In the genomic region with DNA sequence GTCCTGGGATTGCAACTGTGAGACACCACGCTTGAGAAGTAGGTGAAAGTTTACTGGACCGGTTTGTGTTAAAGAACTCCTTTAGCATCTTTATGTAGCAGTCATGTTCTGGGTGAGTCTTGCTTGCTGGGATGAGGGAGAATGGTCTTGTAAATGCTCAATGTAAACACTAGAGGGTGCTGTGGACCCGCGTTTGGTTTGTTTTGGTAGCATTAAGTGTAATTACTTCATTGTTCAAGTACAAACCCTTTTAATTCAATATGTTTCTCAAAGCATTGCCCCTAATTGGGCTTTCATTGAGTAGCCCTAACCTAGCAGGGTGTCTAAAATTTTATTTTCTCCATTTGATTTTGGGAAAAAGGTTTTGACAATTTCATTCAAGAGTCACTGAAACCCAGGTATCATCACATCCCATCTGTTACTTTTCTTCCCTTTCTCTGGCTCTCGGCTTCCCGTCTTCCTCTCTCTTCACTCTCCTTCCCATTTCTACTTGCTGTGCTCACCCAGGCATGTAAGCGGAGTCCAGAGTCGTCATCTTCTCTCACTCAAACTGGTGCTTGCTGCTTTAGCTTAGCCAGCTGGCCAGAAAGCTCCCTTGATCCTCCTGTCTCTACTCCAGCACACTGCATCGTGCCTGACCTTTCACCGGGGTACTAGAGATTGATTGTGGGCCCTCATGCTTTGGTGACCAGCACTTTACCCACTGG, we compare ENCODE assay signal across 9 mouse cellular contexts. TPM values are rescaled to one million over a fixed set of nuclear protein-coding genes. Genes with fewer than 3 reads are reported as not detected.
DNase-seq lines count a peak whose midpoint lies in the region; ATAC-seq and TF ChIP-seq lines count a peak whose summit lies in the region.
"Had no signal": no experiment of that assay in that cellular context is flagged by ENCODE, and none has a peak within 500 bp of the region (broad histone marks: within the 10 kb centered on the region; RNA-seq: fewer than 3 reads in every experiment).

No protein-coding gene starts in this region.

- no peaks in the 10 kb centered on the region for H3K36me3 ChIP-seq in forebrain, postnatal 0 days (ENCODE audit: insufficient read depth)
- H3K36me3 ChIP-seq in forebrain, embryonic 12.5 days (replicated peaks): no peaks in the 10 kb centered on the region
- no peaks in the 10 kb centered on the region for H3K36me3 ChIP-seq in limb, embryonic 14.5 days (ENCODE audit: control insufficient read depth, insufficient read depth, low read length)
- H3K36me3 ChIP-seq: hindbrain, embryonic 15.5 days had no signal

- no peak for TF ChIP-seq POLR2A in limb, embryonic 14.5 days (IDR thresholded peaks at IDR 0.05; ENCODE audit: borderline replicate concordance, extremely low read depth, insufficient read depth, insufficient read length)

- no peaks in the 10 kb centered on the region for H3K4me1 ChIP-seq in forebrain, postnatal 0 days (ENCODE audit: insufficient read depth)
- peaks cover 6% of the 10 kb centered on the region; the same call in 1 of the 2 replicates for H3K4me1 ChIP-seq in forebrain, embryonic 12.5 days
- no peaks in the 10 kb centered on the region for H3K4me1 ChIP-seq in limb, embryonic 14.5 days (ENCODE audit: control insufficient read depth, insufficient read depth, low read length)

- no peaks in the 10 kb centered on the region for H3K9me3 ChIP-seq in forebrain, postnatal 0 days (ENCODE audit: low read length)
- no peaks in the 10 kb centered on the region for H3K9me3 ChIP-seq in forebrain, embryonic 12.5 days
- H3K9me3 ChIP-seq in limb, embryonic 14.5 days (ENCODE audit: control insufficient read depth, low read length): no peaks in the 10 kb centered on the region
- H3K9me3 ChIP-seq: hindbrain, embryonic 15.5 days had no signal

- H3K27me3 ChIP-seq in forebrain, postnatal 0 days (ENCODE audit: insufficient read depth, low read length): no peaks in the 10 kb centered on the region
- peaks cover 30% of the 10 kb centered on the region for H3K27me3 ChIP-seq in forebrain, embryonic 12.5 days
- no peaks in the 10 kb centered on the region for H3K27me3 ChIP-seq in limb, embryonic 14.5 days (ENCODE audit: control insufficient read depth, insufficient read depth, low read length)
- H3K27me3 ChIP-seq: hindbrain, embryonic 15.5 days had no signal

- peak; percentile 83 for TF ChIP-seq CTCF in forebrain, postnatal 0 days (IDR thresholded peaks at IDR 0.05; ENCODE audit: low read depth)

- peak; percentile 73 for DNase-seq in forebrain, postnatal 0 days
- peak; percentile 35 for DNase-seq in right cerebral cortex, postnatal 4 days
- no peak for DNase-seq in right cerebral cortex, postnatal 14 days
- peak; percentile 65 to 74 for DNase-seq in cerebellum, postnatal 10 days
- DNase-seq in limb, embryonic 14.5 days (ENCODE audit: low spot score): peak; percentile 79
- DNase-seq in telencephalon, adult 2 months (ENCODE audit: low read depth, low spot score): peak; percentile 39

- H3K4me2 ChIP-seq in forebrain, postnatal 0 days (ENCODE audit: low read depth): no peak overlapping the region
- H3K4me2 ChIP-seq in forebrain, embryonic 12.5 days: no peak overlapping the region
- no peak overlapping the region for H3K4me2 ChIP-seq in limb, embryonic 14.5 days (replicated peaks; ENCODE audit: low read depth, low read length, severe bottlenecking)
- H3K4me2 ChIP-seq: hindbrain, embryonic 15.5 days had no signal

- H3K27ac ChIP-seq in forebrain, postnatal 0 days (ENCODE audit: low read depth, low read length): no peak overlapping the region
- H3K27ac ChIP-seq in forebrain, embryonic 12.5 days: no peak overlapping the region
- H3K27ac ChIP-seq in limb, embryonic 14.5 days (replicated peaks; ENCODE audit: low read depth, low read length): no peak overlapping the region
- H3K27ac ChIP-seq: hindbrain, embryonic 15.5 days had no signal

- no peak overlapping the region for H3K4me3 ChIP-seq in forebrain, postnatal 0 days (ENCODE audit: low read depth, low read length)
- no peak overlapping the region for H3K4me3 ChIP-seq in forebrain, embryonic 12.5 days (replicated peaks)
- no peak overlapping the region for H3K4me3 ChIP-seq in limb, embryonic 14.5 days (replicated peaks; ENCODE audit: low read length)
- H3K4me3 ChIP-seq: hindbrain, embryonic 15.5 days had no signal

- H3K9ac ChIP-seq in forebrain, postnatal 0 days: no peak overlapping the region
- no peak overlapping the region for H3K9ac ChIP-seq in forebrain, embryonic 12.5 days
- no peak overlapping the region for H3K9ac ChIP-seq in limb, embryonic 14.5 days (ENCODE audit: low read depth, low read length, severe bottlenecking)
- H3K9ac ChIP-seq: hindbrain, embryonic 15.5 days had no signal

- 28% methylated on average over 10 of the region's 10 CpGs for WGBS in forebrain, postnatal 0 days
- 33% methylated on average over 10 of the region's 10 CpGs for WGBS in forebrain, embryonic 12.5 days
- 42% methylated on average over 10 of the region's 10 CpGs for WGBS in limb, embryonic 14.5 days

- no peak for ATAC-seq in forebrain, postnatal 0 days
- ATAC-seq in forebrain, embryonic 12.5 days (ENCODE audit: low FRiP score): no peak
- no peak for ATAC-seq in limb, embryonic 14.5 days (ENCODE audit: low FRiP score, low read depth)
- ATAC-seq in activated CD4-positive, CD25-positive, alpha-beta regulatory T cell, adult 4 months: no peak

RNA-seq across cellular contexts. Expression of a gene that starts 15.6 kb away (rescaled TPM):
- total RNA-seq in forebrain, postnatal 0 days (2014; rRNA removed): 13.8 and 13.9 TPM in 2 replicates
- 34.3 and 35.1 TPM in 2 replicates for polyA plus RNA-seq in forebrain, postnatal 0 days (2015; fragmentation: Nextera tagmentation; extraction: Ambion mirVana)
- 211 and 218 TPM in 2 replicates for polyA plus RNA-seq in forebrain, embryonic 12.5 days (2016; fragmentation: Nextera tagmentation; extraction: Ambion mirVana)
- polyA plus RNA-seq in limb, embryonic 14.5 days (2012; rRNA removed): 50.0 and 51.5 TPM in 2 replicates
- 38.1 and 43.2 TPM in 2 replicates for polyA plus RNA-seq in limb, embryonic 14.5 days (2014; fragmentation: Nextera tagmentation; extraction: Ambion mirVana)
- polyA plus RNA-seq in activated CD4-positive, CD25-positive, alpha-beta regulatory T cell, adult 4 months (2017; shearing (Covaris generic)): 10 to 100 TPM; 19.4 to 27.4 TPM

RNA-seq across cellular contexts. Expression of a gene that starts 37.4 kb away (rescaled TPM):
- 10.2 and 16.5 TPM in 2 replicates for total RNA-seq in forebrain, postnatal 0 days (2014; rRNA removed)
- polyA plus RNA-seq in forebrain, postnatal 0 days (2015; fragmentation: Nextera tagmentation; extraction: Ambion mirVana): 9.8 and 14.2 TPM in 2 replicates
- 8.2 and 11.4 TPM in 2 replicates for polyA plus RNA-seq in forebrain, embryonic 12.5 days (2016; fragmentation: Nextera tagmentation; extraction: Ambion mirVana)
- 8.5 and 9.6 TPM in 2 replicates for polyA plus RNA-seq in limb, embryonic 14.5 days (2012; rRNA removed)
- 6.8 and 8.0 TPM in 2 replicates for polyA plus RNA-seq in limb, embryonic 14.5 days (2014; fragmentation: Nextera tagmentation; extraction: Ambion mirVana)
- polyA plus RNA-seq in activated CD4-positive, CD25-positive, alpha-beta regulatory T cell, adult 4 months (2017; shearing (Covaris generic)): 100 to 1,000 TPM; 127 to 150 TPM
